Comparison of ENCODE assay signal across 12 mouse cellular contexts in genomic region chr7:44888256-44889105, GRCm38 (mm10). TPM values are rescaled to one million over a fixed set of nuclear protein-coding genes. Genes with fewer than 3 reads are reported as not detected.
DNase-seq lines count a peak whose midpoint lies in the region; ATAC-seq lines count a peak whose summit lies in the region.
"Had no signal": no experiment of that assay in that cellular context is flagged by ENCODE, and none has a peak within 500 bp of the region (broad histone marks: within the 10 kb centered on the region; RNA-seq: fewer than 3 reads in every experiment).

No protein-coding gene starts in this region.

- H3K4me3 ChIP-seq in forebrain, embryonic 13.5 days: no peak overlapping the region
- H3K4me3 ChIP-seq in forebrain, embryonic 16.5 days (replicated peaks; ENCODE audit: low read length): no peak overlapping the region
- H3K4me3 ChIP-seq in kidney, embryonic 16.5 days (ENCODE audit: low read length): no peak overlapping the region
- H3K4me3 ChIP-seq in limb, embryonic 10.5 days: peak overlapping the region; percentile 13; the same call in 1 of the 2 replicates

- no peak overlapping the region for H3K4me2 ChIP-seq in forebrain, embryonic 13.5 days
- H3K4me2 ChIP-seq in forebrain, embryonic 16.5 days (ENCODE audit: low read length): no peak overlapping the region
- H3K4me2 ChIP-seq in kidney, embryonic 16.5 days (replicated peaks; ENCODE audit: low read depth, low read length): no peak overlapping the region

- peaks cover 28% of the 10 kb centered on the region for H3K4me1 ChIP-seq in forebrain, embryonic 13.5 days
- peaks cover 33% of the 10 kb centered on the region for H3K4me1 ChIP-seq in forebrain, embryonic 16.5 days (replicated peaks; ENCODE audit: control insufficient read depth, insufficient read depth, low read length)
- H3K4me1 ChIP-seq in kidney, embryonic 16.5 days (ENCODE audit: insufficient read depth, low read length): peaks cover 36% of the 10 kb centered on the region
- H3K4me1 ChIP-seq in limb, embryonic 10.5 days: peaks cover 20% of the 10 kb centered on the region

- no peaks in the 10 kb centered on the region for H3K27me3 ChIP-seq in forebrain, embryonic 13.5 days
- H3K27me3 ChIP-seq in forebrain, embryonic 16.5 days (replicated peaks; ENCODE audit: control insufficient read depth, insufficient read depth, low read length): no peaks in the 10 kb centered on the region
- H3K27me3 ChIP-seq in kidney, embryonic 16.5 days (ENCODE audit: insufficient read depth, low read length): no peaks in the 10 kb centered on the region
- no peaks in the 10 kb centered on the region for H3K27me3 ChIP-seq in limb, embryonic 10.5 days (ENCODE audit: low read depth, poor library complexity, severe bottlenecking)

- H3K9me3 ChIP-seq in forebrain, embryonic 13.5 days (replicated peaks): no peaks in the 10 kb centered on the region
- no peaks in the 10 kb centered on the region for H3K9me3 ChIP-seq in forebrain, embryonic 16.5 days (ENCODE audit: control insufficient read depth, low read length)
- H3K9me3 ChIP-seq in kidney, embryonic 16.5 days (ENCODE audit: low read length): no peaks in the 10 kb centered on the region
- no peaks in the 10 kb centered on the region for H3K9me3 ChIP-seq in limb, embryonic 10.5 days (replicated peaks)

- 0 out of 2 replicates have a peak overlapping the region, but pooled peaks have one; percentile 1 for H3K9ac ChIP-seq in forebrain, embryonic 13.5 days
- no peak overlapping the region for H3K9ac ChIP-seq in forebrain, embryonic 16.5 days (replicated peaks; ENCODE audit: low read depth, low read length)
- no peak overlapping the region for H3K9ac ChIP-seq in kidney, embryonic 16.5 days (replicated peaks; ENCODE audit: low read length)

- H3K27ac ChIP-seq in forebrain, embryonic 13.5 days: 0 out of 2 replicates have a peak overlapping the region, but pooled peaks have one; percentile 4
- no peak overlapping the region for H3K27ac ChIP-seq in forebrain, embryonic 16.5 days (ENCODE audit: low read length)
- 0 out of 2 replicates have a peak overlapping the region, but pooled peaks have one; percentile 24 for H3K27ac ChIP-seq in kidney, embryonic 16.5 days (ENCODE audit: low read length)
- no peak overlapping the region for H3K27ac ChIP-seq in limb, embryonic 10.5 days

- peaks cover 67% of the 10 kb centered on the region for H3K36me3 ChIP-seq in forebrain, embryonic 13.5 days (ENCODE audit: poor library complexity, severe bottlenecking)
- peaks cover 8% of the 10 kb centered on the region for H3K36me3 ChIP-seq in forebrain, embryonic 16.5 days (ENCODE audit: control insufficient read depth, insufficient read depth)
- peaks cover 39% of the 10 kb centered on the region for H3K36me3 ChIP-seq in kidney, embryonic 16.5 days (ENCODE audit: insufficient read depth, low read length)
- H3K36me3 ChIP-seq in limb, embryonic 10.5 days: peaks cover 75% of the 10 kb centered on the region

- DNase-seq in kidney, adult 18-20 months: no peak
- peak; percentile 80 for DNase-seq in NIH3T3 (ENCODE audit: low read depth)
- DNase-seq in limb, embryonic 10.5 days (ENCODE audit: low spot score): no peak
- DNase-seq in embryo, embryonic 10 days (ENCODE audit: low spot score): no peak
- no peak for DNase-seq in left cerebral cortex, adult 8-10 months (ENCODE audit: low spot score in 2 of 2)
- DNase-seq: cerebellum, adult 18-20 months; kidney, adult 9 months; lung, postnatal 10 days; retina, postnatal 1 day had no signal

- WGBS in forebrain, embryonic 13.5 days: 83% methylated on average over 13 of the region's 13 CpGs
- 82% methylated on average over 13 of the region's 13 CpGs for WGBS in forebrain, embryonic 16.5 days
- WGBS in kidney, embryonic 16.5 days: 83% methylated on average over 13 of the region's 13 CpGs
- WGBS in limb, embryonic 10.5 days: 93% methylated on average over 13 of the region's 13 CpGs

- no peak for ATAC-seq in forebrain, embryonic 13.5 days
- ATAC-seq in forebrain, embryonic 16.5 days: no peak
- ATAC-seq in kidney, embryonic 16.5 days (ENCODE audit: low FRiP score, low TSS enrichment): no peak

RNA-seq across cellular contexts. Expression of gene Med25, which starts 4.0 kb away (rescaled TPM):
- polyA plus RNA-seq in forebrain, embryonic 13.5 days (2015; fragmentation: Nextera tagmentation; extraction: Ambion mirVana): 145 and 165 TPM in 2 replicates
- 158 and 166 TPM in 2 replicates for polyA plus RNA-seq in forebrain, embryonic 16.5 days (2015; fragmentation: Nextera tagmentation; extraction: Ambion mirVana)
- polyA plus RNA-seq in kidney, embryonic 16.5 days (2015; fragmentation: Nextera tagmentation; extraction: Ambion mirVana): 136 and 149 TPM in 2 replicates
- 140 and 145 TPM in 2 replicates for polyA plus RNA-seq in limb, embryonic 10.5 days (2016; fragmentation: Nextera tagmentation; extraction: Ambion mirVana)
- total RNA-seq in left cerebral cortex, adult 8-10 months (2022): 10 to 100 TPM; 80.5 to 97.9 (median 88.4) TPM

RNA-seq across cellular contexts. Expression of gene Fuz, which starts 7.4 kb away (rescaled TPM):
- 24.7 and 27.7 TPM in 2 replicates for polyA plus RNA-seq in forebrain, embryonic 13.5 days (2015; fragmentation: Nextera tagmentation; extraction: Ambion mirVana)
- polyA plus RNA-seq in forebrain, embryonic 16.5 days (2015; fragmentation: Nextera tagmentation; extraction: Ambion mirVana): 21.1 and 21.2 TPM in 2 replicates
- polyA plus RNA-seq in kidney, embryonic 16.5 days (2015; fragmentation: Nextera tagmentation; extraction: Ambion mirVana): 27.7 and 28.4 TPM in 2 replicates
- 14.8 and 20.0 TPM in 2 replicates for polyA plus RNA-seq in limb, embryonic 10.5 days (2016; fragmentation: Nextera tagmentation; extraction: Ambion mirVana)
- total RNA-seq in left cerebral cortex, adult 8-10 months (2022): 10 to 100 TPM; 21.8 to 28.6 (median 24.0) TPM

RNA-seq across cellular contexts. Expression of gene Ptov1, which starts 18.9 kb away (rescaled TPM):
- polyA plus RNA-seq in forebrain, embryonic 13.5 days (2015; fragmentation: Nextera tagmentation; extraction: Ambion mirVana): 558 and 574 TPM in 2 replicates
- 551 and 582 TPM in 2 replicates for polyA plus RNA-seq in forebrain, embryonic 16.5 days (2015; fragmentation: Nextera tagmentation; extraction: Ambion mirVana)
- 371 and 404 TPM in 2 replicates for polyA plus RNA-seq in kidney, embryonic 16.5 days (2015; fragmentation: Nextera tagmentation; extraction: Ambion mirVana)
- polyA plus RNA-seq in limb, embryonic 10.5 days (2016; fragmentation: Nextera tagmentation; extraction: Ambion mirVana): 434 and 504 TPM in 2 replicates
- 100 to 1,000 TPM; 277 to 305 (median 293) TPM for total RNA-seq in left cerebral cortex, adult 8-10 months (2022)

RNA-seq across cellular contexts. Expression of gene Pnkp, which starts 31.5 kb away (rescaled TPM):
- polyA plus RNA-seq in forebrain, embryonic 13.5 days (2015; fragmentation: Nextera tagmentation; extraction: Ambion mirVana): 34.9 and 38.1 TPM in 2 replicates
- polyA plus RNA-seq in forebrain, embryonic 16.5 days (2015; fragmentation: Nextera tagmentation; extraction: Ambion mirVana): 29.4 and 32.6 TPM in 2 replicates
- 38.7 and 40.4 TPM in 2 replicates for polyA plus RNA-seq in kidney, embryonic 16.5 days (2015; fragmentation: Nextera tagmentation; extraction: Ambion mirVana)
- 37.5 and 43.1 TPM in 2 replicates for polyA plus RNA-seq in limb, embryonic 10.5 days (2016; fragmentation: Nextera tagmentation; extraction: Ambion mirVana)
- 10 to 100 TPM; 23.9 to 27.0 (median 24.4) TPM for total RNA-seq in left cerebral cortex, adult 8-10 months (2022)

RNA-seq across cellular contexts. Expression of gene Tbc1d17, which starts 39.6 kb away (rescaled TPM):
- polyA plus RNA-seq in forebrain, embryonic 13.5 days (2015; fragmentation: Nextera tagmentation; extraction: Ambion mirVana): 81.5 and 95.5 TPM in 2 replicates
- polyA plus RNA-seq in forebrain, embryonic 16.5 days (2015; fragmentation: Nextera tagmentation; extraction: Ambion mirVana): 121 and 122 TPM in 2 replicates
- polyA plus RNA-seq in kidney, embryonic 16.5 days (2015; fragmentation: Nextera tagmentation; extraction: Ambion mirVana): 93.9 and 94.9 TPM in 2 replicates
- polyA plus RNA-seq in limb, embryonic 10.5 days (2016; fragmentation: Nextera tagmentation; extraction: Ambion mirVana): 71.4 and 75.2 TPM in 2 replicates
- total RNA-seq in left cerebral cortex, adult 8-10 months (2022): 10 to 100 TPM; 76.4 to 88.3 (median 82.2) TPM

Comparison
In these comparisons a context has a peak if more than half of its experiments do, and no peak if none do; other contexts are left out.
1. H3K27ac ChIP-seq: peak in forebrain, embryonic 13.5 days (single experiment) and kidney, embryonic 16.5 days (single experiment); none in forebrain, embryonic 16.5 days (single experiment) and limb, embryonic 10.5 days (single experiment).